Mouse (Mus musculus) G1E (cell line): ENCODE data around the gene Ccdc40. TPM values are rescaled to one million over a fixed set of nuclear protein-coding genes. Genes with fewer than 3 reads are reported as not detected.

ENCODE experiments used
- ATAC-seq: 2 replicates; pipeline ENCODE4 v1.8.0; 2016; ENCODE audit warnings: mild to moderate bottlenecking; ENCODE audit not compliant: insufficient number of reproducible peaks, poor library complexity, low FRiP score, severe bottlenecking; ENCODE audit errors: extremely low read depth
- DNase-seq: peaks from one replicate; pipeline ENCODE4 v3.0.0; 2012; ENCODE audit warnings: low spot score
- H3K27me3 ChIP-seq: 2 replicates; pipeline ENCODE4 v1.6.1; 2012; ENCODE audit warnings: mild to moderate bottlenecking, low read length, inconsistent platforms; ENCODE audit not compliant: insufficient read depth
- H3K36me3 ChIP-seq: replicated peaks from 2 replicates; pipeline ENCODE3; 2012; ENCODE audit warnings: mild to moderate bottlenecking, inconsistent platforms
- H3K4me1 ChIP-seq: 2 replicates; pipeline ENCODE4 v1.6.1; 2012; ENCODE audit warnings: low read depth, low read length, inconsistent platforms, mixed read lengths; ENCODE audit not compliant: insufficient read depth
- H3K4me3 ChIP-seq: 2 replicates; pipeline ENCODE4 v1.5.1; 2012; ENCODE audit warnings: low read depth, mild to moderate bottlenecking, inconsistent platforms, low read length, moderate library complexity, mixed read lengths
- H3K9me3 ChIP-seq: replicated peaks from 2 replicates; pipeline ENCODE4 v1.6.1; 2012; ENCODE audit warnings: inconsistent platforms
- CTCF ChIP-seq: IDR thresholded peaks from 2 replicates; pipeline ENCODE4 v1.5.1; 2012; ENCODE audit warnings: low read depth, low read length, inconsistent platforms, mixed read lengths
- GATA1 ChIP-seq: IDR thresholded peaks from 2 replicates; pipeline ENCODE4 v1.6.1; 2012; ENCODE audit warnings: borderline replicate concordance, low read length, inconsistent platforms, mixed read lengths
- GATA2 ChIP-seq: IDR thresholded peaks from 2 replicates; pipeline ENCODE4 v1.6.1; 2012; ENCODE audit warnings: low read depth, low read length, inconsistent platforms, borderline replicate concordance
- POLR2AphosphoS5 ChIP-seq: IDR thresholded peaks from 2 replicates; pipeline ENCODE4 v1.6.1; 2012; ENCODE audit warnings: low read depth, low read length, inconsistent platforms; ENCODE audit not compliant: insufficient replicate concordance
- TAL1 ChIP-seq: conservative IDR thresholded peaks from 2 replicates; pipeline ENCODE4 v1.6.1; 2012; ENCODE audit warnings: low read depth, low read length, inconsistent platforms, mixed read lengths
- polyA plus RNA-seq: library from polyadenylated mRNA; stranded (reverse); fragments of >175 nt; gene quantifications from 2 replicates; pipeline ENCODE4 v1.2.3, GENCODE M21; 2012
- total RNA-seq, 2 experiments: library from RNA; stranded (forward) in 1 of 2; stranded (reverse) in 1 of 2; fragments of 200-1000 nt in 1 of 2; fragments of >200 nt in 1 of 2; fragmentation: Nextera tagmentation in 1 of 2; gene quantifications; 2 replicates each; pipeline ENCODE4 v1.2.3; 2014 to 2017

Ccdc40 gene
- total and polyA plus RNA-seq, 3 experiments = 0.05 TPM; not detected in 2

DNA sequence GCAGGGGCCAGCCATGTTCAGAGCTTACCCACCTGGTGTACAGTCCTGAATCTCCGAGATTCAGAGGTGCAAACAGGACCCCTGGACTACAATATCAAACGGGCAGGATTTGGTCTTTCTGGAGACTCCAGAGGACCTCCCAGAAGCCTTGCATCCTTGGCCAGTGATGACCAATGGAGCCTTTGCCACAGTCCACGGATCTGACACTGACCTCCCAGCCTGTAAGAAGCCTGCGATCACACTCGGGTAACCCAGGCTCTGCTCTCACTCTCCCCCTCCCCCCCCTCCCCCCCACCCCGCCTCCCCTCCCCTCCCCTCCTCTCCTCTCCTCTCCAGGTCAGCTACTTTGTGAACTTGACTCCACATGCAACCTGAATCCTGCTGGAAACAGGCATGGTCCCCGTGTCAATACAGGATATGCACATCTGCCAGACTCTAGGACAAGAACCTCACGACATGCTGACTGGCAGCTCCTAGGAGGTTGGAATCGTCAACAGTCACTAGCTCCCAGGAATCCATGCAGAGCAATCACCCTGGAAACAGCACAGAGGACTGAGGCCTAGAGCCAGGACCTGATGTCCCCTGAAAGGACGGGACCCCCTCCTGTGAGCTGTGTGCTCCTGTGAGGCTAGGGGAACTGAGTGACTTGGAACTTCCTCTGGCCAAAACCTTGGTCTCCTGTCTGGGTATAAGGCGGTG, 6.4 kb upstream of the Ccdc40 start:
- ATAC-seq (no peak), DNase-seq (no peak)
- no peaks in the 10 kb centered on the region for H3K4me1 ChIP-seq
- TF ChIP-seq TAL1 (no peak), GATA1 (no peak), POLR2AphosphoS5 (no peak), GATA2 (no peak), CTCF (no peak)
- H3K36me3 ChIP-seq = no peaks in the 10 kb centered on the region
- no peak overlapping the region for H3K4me3 ChIP-seq
- 0 out of 2 replicates have a peak, but pooled peaks cover 2% of the 10 kb centered on the region for H3K27me3 ChIP-seq
- H3K9me3 ChIP-seq = peaks cover 58% of the 10 kb centered on the region

GRCm38 (mm10) chr11:119223124-119223890, 5.1 kb upstream of the Ccdc40 start:
- H3K27me3 ChIP-seq = 0 out of 2 replicates have a peak, but pooled peaks cover 2% of the 10 kb centered on the region
- no peaks in the 10 kb centered on the region for H3K36me3 ChIP-seq
- no peak overlapping the region for H3K4me3 ChIP-seq
- no peak for ATAC-seq
- no peak for DNase-seq
- H3K4me1 ChIP-seq = no peaks in the 10 kb centered on the region
- H3K9me3 ChIP-seq = peaks cover 51% of the 10 kb centered on the region
- TF ChIP-seq GATA2 (no peak), POLR2AphosphoS5 (no peak), GATA1 (no peak), TAL1 (no peak), CTCF (no peak)

DNA sequence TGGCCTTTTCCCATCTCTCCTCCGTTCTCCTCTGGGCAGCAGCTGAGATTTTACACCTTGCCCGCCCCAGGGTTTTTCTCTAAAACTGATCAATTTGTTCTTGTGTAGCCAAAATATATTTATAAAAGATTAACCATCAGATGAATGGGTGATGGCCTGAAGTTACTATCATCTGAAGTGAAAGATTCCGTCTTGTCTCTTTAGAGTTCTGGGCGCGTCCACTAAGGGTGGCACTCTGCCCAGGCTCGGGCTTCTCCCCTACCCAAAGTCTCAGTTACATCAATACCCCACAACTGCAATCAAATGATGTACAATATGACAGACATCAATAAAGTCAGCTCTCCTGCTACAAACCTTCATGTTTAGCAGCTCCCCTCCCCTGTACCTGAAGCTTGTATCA, 3.4 kb upstream of the Ccdc40 start:
- ATAC-seq (no peak), DNase-seq (no peak)
- TF ChIP-seq TAL1 (no peak), CTCF (no peak), POLR2AphosphoS5 (no peak), GATA1 (no peak), GATA2 (no peak)
- Histone ChIP-seq H3K4me1 (no peaks in the 10 kb centered on the region), H3K36me3 (no peaks in the 10 kb centered on the region), H3K9me3 (peaks cover 59% of the 10 kb centered on the region), H3K4me3 (no peak overlapping the region), H3K27me3 (no peaks in the 10 kb centered on the region)

DNA sequence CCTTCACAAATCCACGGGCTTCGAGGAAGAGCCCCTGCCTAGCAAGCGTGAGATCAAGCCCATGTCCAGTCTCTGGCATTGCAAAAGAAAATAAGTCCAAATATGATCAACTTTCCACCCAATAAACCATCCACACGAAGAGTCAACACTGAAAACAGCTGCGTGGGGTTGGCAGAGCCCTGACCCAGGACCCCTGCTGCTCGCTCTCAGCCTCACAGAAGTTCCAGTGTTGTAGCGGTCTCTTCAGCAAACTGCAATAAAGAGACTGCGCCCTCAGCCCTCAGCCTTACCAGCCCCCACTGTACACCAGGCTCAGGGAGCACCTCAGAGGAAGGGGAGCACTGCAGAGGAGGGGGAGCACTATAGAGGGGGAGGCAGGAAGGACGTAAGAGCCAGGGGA, 2.7 kb upstream of the Ccdc40 start:
- TF ChIP-seq POLR2AphosphoS5 = no peak
- no peak for TF ChIP-seq GATA1
- no peak for TF ChIP-seq TAL1
- TF ChIP-seq GATA2 = no peak
- no peak for TF ChIP-seq CTCF
- no peak overlapping the region for H3K4me3 ChIP-seq
- no peaks in the 10 kb centered on the region for H3K27me3 ChIP-seq
- ATAC-seq (no peak), DNase-seq (no peak)
- no peaks in the 10 kb centered on the region for H3K36me3 ChIP-seq
- H3K9me3 ChIP-seq = peaks cover 62% of the 10 kb centered on the region
- no peaks in the 10 kb centered on the region for H3K4me1 ChIP-seq

GRCm38 (mm10) chr11:119227591-119227990, 781 bp upstream of the Ccdc40 start:
- H3K9me3 ChIP-seq = peaks cover 60% of the 10 kb centered on the region
- no peak for DNase-seq
- no peak for ATAC-seq
- H3K4me1 ChIP-seq = no peaks in the 10 kb centered on the region
- H3K36me3 ChIP-seq = no peaks in the 10 kb centered on the region
- H3K4me3 ChIP-seq = no peak overlapping the region
- H3K27me3 ChIP-seq = no peaks in the 10 kb centered on the region
- TF ChIP-seq GATA2 (no peak), TAL1 (no peak), POLR2AphosphoS5 (no peak), CTCF (no peak)

- no peak overlapping the region for H3K4me3 ChIP-seq
- ATAC-seq = no peak
- peaks cover 47% of the 10 kb centered on the region for H3K9me3 ChIP-seq
- no peaks in the 10 kb centered on the region for H3K36me3 ChIP-seq
- no peaks in the 10 kb centered on the region for H3K27me3 ChIP-seq
- no peaks in the 10 kb centered on the region for H3K4me1 ChIP-seq
- no peak for TF ChIP-seq TAL1
- TF ChIP-seq CTCF = no peak
- TF ChIP-seq GATA1 = no peak
- no peak for TF ChIP-seq POLR2AphosphoS5
- no peak for TF ChIP-seq GATA2
- DNase-seq = no peak
Measured at GRCm38 (mm10) chr11:119228846-119229626, 664 bp downstream of the Ccdc40 start.
